Mouse (Mus musculus) forebrain, postnatal 0 days (tissue): ENCODE data around the gene Bmp10. TPM values are rescaled to one million over a fixed set of nuclear protein-coding genes. Genes with fewer than 3 reads are reported as not detected.
A peak's percentile ranks its signal among the peaks of the same experiment; 100 is the strongest.

Experiments
- ATAC-seq: fragments of 200-750 bp; cut with Nextera tagmentation; 2 replicates; pipeline ENCODE4 v1.8.0; 2017; ENCODE audit warnings: mild to moderate bottlenecking, moderate library complexity
- DNase-seq: peaks from one replicate; pipeline ENCODE4 v3.0.0-alpha.2; 2015
- H3K27ac ChIP-seq: fragments of 300-500 bp; sonication (generic); 2 replicates; pipeline ENCODE4 v1.5.1; 2014; ENCODE audit warnings: low read depth, mild to moderate bottlenecking, antibody characterized with exemption, low read length, moderate library complexity, mixed read lengths
- H3K27me3 ChIP-seq: fragments of 300-500 bp; sonication (generic); 2 replicates; pipeline ENCODE4 v1.6.1; 2014; ENCODE audit warnings: mild to moderate bottlenecking, low read length, mixed read lengths; ENCODE audit not compliant: insufficient read depth
- H3K36me3 ChIP-seq: fragments of 300-500 bp; sonication (generic); 2 replicates; pipeline ENCODE4 v1.6.1; 2014; ENCODE audit warnings: mild to moderate bottlenecking, moderate library complexity; ENCODE audit not compliant: insufficient read depth
- H3K4me1 ChIP-seq: fragments of 300-500 bp; sonication (generic); 2 replicates; pipeline ENCODE4 v1.6.1; 2014; ENCODE audit warnings: antibody characterized with exemption; ENCODE audit not compliant: insufficient read depth
- H3K4me2 ChIP-seq: fragments of 300-500 bp; sonication (generic); 2 replicates; pipeline ENCODE4 v1.6.1; 2014; ENCODE audit warnings: low read depth, mild to moderate bottlenecking, moderate library complexity
- H3K4me3 ChIP-seq: fragments of 300-500 bp; sonication (generic); 2 replicates; pipeline ENCODE4 v1.5.1; 2014; ENCODE audit warnings: low read depth, low read length, mixed read lengths
- H3K9ac ChIP-seq: fragments of 300-500 bp; sonication (generic); 2 replicates; pipeline ENCODE4 v1.6.1; 2014; ENCODE audit warnings: mild to moderate bottlenecking
- H3K9me3 ChIP-seq: fragments of 300-500 bp; sonication (generic); 2 replicates; pipeline ENCODE4 v1.6.1; 2016; ENCODE audit warnings: low read length
- CTCF ChIP-seq: sonication (generic); IDR thresholded peaks from 2 replicates; pipeline ENCODE4 v1.5.1; 2016; ENCODE audit warnings: antibody characterized with exemption, control low read depth, low read depth
- WGBS: fragments of 180-500 bp; shearing (Covaris S2); extraction: QIAGEN DNeasy Blood & Tissue Kit; methylation state at CpG from one replicate; pipeline ENCODE4 v1.1.7; 2014; 5-methylcytosine and 5-hydroxymethylcytosine counted together
- polyA plus RNA-seq: library from polyadenylated mRNA; unstranded; fragments of >200 nt; fragmentation: Nextera tagmentation; extraction: Ambion mirVana; gene quantifications from 2 replicates; pipeline ENCODE4 v1.2.1, GENCODE M21; 2015
- total RNA-seq: library from RNA; depleted of rRNA; stranded (reverse); fragments of >200 nt; gene quantifications from 2 replicates; pipeline ENCODE4 v1.2.3, GENCODE M21; 2014

Gene Bmp10
- total and polyA plus RNA-seq, 2 experiments from 2014 or later = not detected

DNA sequence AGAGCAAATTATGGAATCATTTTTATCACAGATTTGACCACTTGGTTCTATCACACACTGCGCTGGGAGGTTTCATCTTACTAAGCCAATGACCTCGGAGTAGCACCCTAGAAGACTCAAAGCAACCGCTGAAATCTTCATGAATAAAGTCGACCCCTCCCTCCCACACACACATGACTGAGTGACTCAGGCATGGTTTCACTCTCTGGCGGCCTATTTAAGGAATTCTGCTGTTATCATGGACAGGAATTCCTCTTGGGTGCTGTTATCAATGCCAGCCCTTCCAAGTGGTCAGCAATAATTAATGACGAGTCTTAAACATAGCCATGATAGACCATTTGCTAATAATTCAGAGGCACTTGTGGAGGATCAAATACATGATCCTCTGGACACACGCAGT lies 6.5 kb upstream of the Bmp10 start:
- Histone ChIP-seq H3K9me3 (no peaks in the 10 kb centered on the region), H3K9ac (no peak overlapping the region), H3K4me3 (no peak overlapping the region), H3K4me2 (no peak overlapping the region), H3K4me1 (no peaks in the 10 kb centered on the region), H3K36me3 (no peaks in the 10 kb centered on the region), H3K27me3 (no peaks in the 10 kb centered on the region), H3K27ac (no peak overlapping the region)
- 82% methylated on average over 7 of the region's 7 CpGs for WGBS
- DNase-seq (no peak), ATAC-seq (no peak)
- no peak for TF ChIP-seq CTCF

DNA sequence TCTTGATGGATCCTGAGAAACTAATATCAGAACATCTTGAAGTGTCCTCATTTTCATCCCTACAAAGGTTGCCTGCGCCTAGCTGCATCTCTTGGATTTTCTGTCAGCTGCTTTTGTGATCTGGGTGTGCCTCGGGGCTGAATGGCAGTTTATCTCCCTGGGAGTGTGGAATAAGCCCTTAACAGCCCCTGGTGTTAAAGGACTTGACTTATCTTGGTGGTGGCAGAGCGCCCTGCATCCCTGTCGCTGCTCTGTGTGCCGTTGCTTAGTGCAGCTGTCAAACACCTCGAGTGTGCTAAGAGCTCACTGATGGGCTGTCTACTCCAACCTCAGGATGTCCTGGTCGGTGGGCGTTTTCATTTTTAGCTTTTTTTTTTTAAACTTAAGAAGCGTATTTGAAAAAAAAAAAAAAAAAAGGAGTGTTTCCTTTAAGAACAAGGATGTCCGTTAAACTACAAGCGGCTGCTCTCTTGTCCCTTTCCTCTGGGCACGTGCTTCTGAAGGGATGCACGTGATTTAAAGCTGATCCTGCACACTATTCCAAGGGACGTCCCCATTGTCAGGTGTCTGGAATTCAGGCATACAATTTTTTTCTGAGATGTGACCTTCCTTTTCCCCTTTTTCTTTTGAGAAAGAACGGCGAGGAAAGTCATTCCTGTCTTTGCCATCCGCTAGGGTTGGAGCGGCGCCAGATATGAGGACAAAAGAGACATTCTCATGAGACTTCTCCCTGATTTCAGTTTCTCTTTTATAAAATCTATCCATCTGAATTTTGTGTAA lies 4.6 kb upstream of the Bmp10 start:
- Histone ChIP-seq H3K9me3 (no peaks in the 10 kb centered on the region), H3K9ac (no peak overlapping the region)
- peak; percentile 64 for DNase-seq

DNA sequence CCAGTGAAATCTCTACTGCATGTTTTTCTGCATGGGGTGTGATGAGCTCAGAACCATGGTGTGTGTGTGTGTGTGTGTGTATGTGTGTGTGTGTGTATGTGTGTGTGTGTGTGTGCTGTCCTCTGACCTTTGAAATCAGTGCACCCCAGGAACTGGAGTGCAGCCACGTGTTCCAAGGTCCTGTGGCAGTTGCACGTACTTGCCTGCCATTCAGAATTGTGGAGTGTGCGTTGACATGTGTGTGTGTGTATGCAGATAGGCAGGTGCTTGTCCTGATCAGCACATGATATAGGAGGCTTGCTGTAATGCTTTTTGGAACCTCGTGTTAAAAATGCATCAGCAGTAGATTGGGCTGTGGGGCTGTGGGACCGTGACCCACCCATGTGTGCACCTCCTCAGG lies 1.8 kb upstream of the Bmp10 start:
- DNase-seq = no peak
- Histone ChIP-seq H3K4me3 (no peak overlapping the region), H3K27me3 (no peaks in the 10 kb centered on the region), H3K9ac (no peak overlapping the region), H3K9me3 (no peaks in the 10 kb centered on the region), H3K4me1 (no peaks in the 10 kb centered on the region), H3K4me2 (no peak overlapping the region), H3K36me3 (no peaks in the 10 kb centered on the region), H3K27ac (no peak overlapping the region)
- ATAC-seq = no peak
- 76% methylated on average over 5 of the region's 5 CpGs for WGBS
- TF ChIP-seq CTCF = no peak

More for the DNA sequence above, 4.6 kb upstream of the Bmp10 start:
- peak; percentile 19; the same call in 1 of the 2 replicates for TF ChIP-seq CTCF
- H3K4me3 ChIP-seq = peak overlapping the region; percentile 16
- H3K4me1 ChIP-seq = no peaks in the 10 kb centered on the region
- H3K27ac ChIP-seq = no peak overlapping the region
- H3K36me3 ChIP-seq = no peaks in the 10 kb centered on the region
- peak; percentile 58; the same call in 1 of the 2 replicates for ATAC-seq
- H3K4me2 ChIP-seq = peak overlapping the region; percentile 35
- 41% methylated on average over 19 of the region's 19 CpGs for WGBS
- no peaks in the 10 kb centered on the region for H3K27me3 ChIP-seq

DNA sequence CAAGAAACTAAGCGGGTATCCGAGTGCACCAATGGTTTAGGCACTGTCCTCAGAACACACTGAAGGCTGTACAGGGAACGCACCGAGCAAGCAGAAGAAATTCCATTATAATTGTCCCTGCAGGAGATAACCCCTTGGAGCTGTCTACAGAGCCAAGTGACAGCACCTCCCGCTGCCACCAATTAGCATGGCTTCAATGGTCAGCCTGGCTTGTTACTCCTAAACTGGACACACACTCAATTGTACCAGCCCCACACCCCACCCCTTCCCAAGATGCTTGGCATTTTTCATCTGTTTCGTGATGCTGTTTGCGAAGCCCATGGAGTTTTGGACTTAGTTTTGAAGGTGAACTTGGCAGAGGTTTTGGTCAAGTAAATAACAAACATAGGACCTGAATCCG lies 1.2 kb upstream of the Bmp10 start:
- ATAC-seq (no peak), DNase-seq (no peak)
- H3K4me1 ChIP-seq = no peaks in the 10 kb centered on the region
- H3K36me3 ChIP-seq = no peaks in the 10 kb centered on the region
- no peak overlapping the region for H3K4me3 ChIP-seq
- H3K27me3 ChIP-seq = no peaks in the 10 kb centered on the region
- no peaks in the 10 kb centered on the region for H3K9me3 ChIP-seq
- H3K27ac ChIP-seq = no peak overlapping the region
- 37% methylated on average over 8 of the region's 8 CpGs for WGBS
- TF ChIP-seq CTCF = no peak
- H3K4me2 ChIP-seq = no peak overlapping the region
- no peak overlapping the region for H3K9ac ChIP-seq

DNA sequence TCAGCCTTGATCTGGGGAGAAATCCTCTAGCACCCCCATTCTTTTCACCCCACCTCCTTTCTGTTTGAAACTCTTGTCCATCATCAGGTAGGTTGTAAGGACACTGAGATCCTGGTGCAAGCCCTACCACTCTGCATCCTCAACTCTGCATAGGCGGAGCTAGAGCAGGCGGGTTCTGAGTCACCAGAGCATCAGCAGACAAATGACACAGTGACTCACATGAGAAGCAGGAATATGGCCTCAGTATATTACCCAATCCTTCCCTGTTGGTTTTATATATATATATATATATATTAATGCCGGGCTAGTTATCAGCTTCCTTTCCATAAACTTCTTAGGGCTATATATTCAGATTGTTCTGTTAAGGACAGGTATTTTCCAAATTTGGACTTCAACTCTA lies 7.0 kb downstream of the Bmp10 start:
- no peak overlapping the region for H3K27ac ChIP-seq
- no peak overlapping the region for H3K4me2 ChIP-seq
- no peak overlapping the region for H3K4me3 ChIP-seq
- H3K9me3 ChIP-seq = no peaks in the 10 kb centered on the region
- no peak overlapping the region for H3K9ac ChIP-seq
- no peaks in the 10 kb centered on the region for H3K27me3 ChIP-seq
- H3K36me3 ChIP-seq = no peaks in the 10 kb centered on the region
- ATAC-seq = no peak
- no peaks in the 10 kb centered on the region for H3K4me1 ChIP-seq
- no peak for TF ChIP-seq CTCF
- no peak for DNase-seq
- 93% methylated on average over 3 of the region's 3 CpGs for whole genome bisulfite sequencing

DNA sequence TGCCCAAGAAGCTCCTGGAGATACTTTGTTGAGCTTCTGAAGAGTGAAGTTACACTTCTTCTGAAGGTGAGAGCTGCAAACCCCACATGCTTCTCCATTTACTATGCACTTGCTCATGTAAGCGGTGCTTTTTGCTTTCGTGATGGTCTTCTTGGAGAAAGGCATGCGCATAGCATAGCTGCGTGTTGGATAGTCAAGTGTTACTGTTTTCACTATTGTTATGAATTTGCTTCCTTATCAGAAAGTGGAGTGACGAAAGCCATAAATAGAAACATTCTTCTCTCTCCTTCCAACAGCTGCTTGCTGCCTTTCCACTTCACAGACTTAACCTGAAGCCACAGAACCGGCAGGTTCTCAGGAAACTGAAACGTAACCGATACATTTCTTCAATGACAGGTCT lies 8.0 kb downstream of the Bmp10 start:
- ATAC-seq (no peak), DNase-seq (no peak)
- H3K27me3 ChIP-seq = no peaks in the 10 kb centered on the region
- TF ChIP-seq CTCF = no peak
- no peak overlapping the region for H3K27ac ChIP-seq
- H3K9me3 ChIP-seq = no peaks in the 10 kb centered on the region
- WGBS = 89% methylated on average over 8 of the region's 8 CpGs
- H3K9ac ChIP-seq = no peak overlapping the region
- H3K4me3 ChIP-seq = no peak overlapping the region
- H3K4me2 ChIP-seq = no peak overlapping the region
- H3K36me3 ChIP-seq = no peaks in the 10 kb centered on the region
- H3K4me1 ChIP-seq = no peaks in the 10 kb centered on the region

DNA sequence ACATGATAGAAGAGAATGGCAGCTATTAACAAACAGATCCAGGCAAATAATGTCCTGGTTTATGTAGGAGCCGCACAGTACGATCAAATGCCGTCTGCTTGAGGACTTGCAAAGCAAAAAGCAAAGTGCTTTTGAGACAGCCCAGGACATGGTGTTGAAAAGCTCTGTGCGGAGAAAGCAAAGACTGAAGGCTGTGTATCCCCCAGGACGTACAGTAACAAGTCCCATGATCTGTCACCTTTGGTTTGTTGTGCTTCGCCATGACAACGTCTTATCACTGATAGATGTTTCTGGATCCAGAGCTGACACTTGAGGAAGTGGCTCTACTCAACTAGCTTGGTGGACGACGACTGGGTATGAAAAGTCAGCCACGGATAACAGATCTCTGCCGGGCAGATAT lies 14.5 kb downstream of the Bmp10 start:
- no peaks in the 10 kb centered on the region for H3K9me3 ChIP-seq
- no peak overlapping the region for H3K27ac ChIP-seq
- H3K36me3 ChIP-seq = no peaks in the 10 kb centered on the region
- DNase-seq (no peak), ATAC-seq (no peak)
- no peak overlapping the region for H3K9ac ChIP-seq
- H3K4me1 ChIP-seq = no peaks in the 10 kb centered on the region
- no peak overlapping the region for H3K4me3 ChIP-seq
- no peak for TF ChIP-seq CTCF
- H3K27me3 ChIP-seq = no peaks in the 10 kb centered on the region
- 87% methylated on average over 11 of the region's 11 CpGs for WGBS
- no peak overlapping the region for H3K4me2 ChIP-seq
